Mouse (Mus musculus) liver, embryonic 16.5 days (tissue): ENCODE results near the gene Inpp4b. TPM values are rescaled to one million over a fixed set of nuclear protein-coding genes. Genes with fewer than 3 reads are reported as not detected.

Experiments used
- ATAC-seq: fragments of 200-750 bp; cut with Nextera tagmentation; 2 replicates; pipeline ENCODE4 v1.8.0; 2017; ENCODE audit warnings: low read depth, mild to moderate bottlenecking, moderate number of reproducible peaks, moderate library complexity
- H3K27ac ChIP-seq: fragments of 300-500 bp; sonication (generic); 2 replicates; pipeline ENCODE4 v1.5.1; 2014; ENCODE audit warnings: mild to moderate bottlenecking, low read length
- H3K27me3 ChIP-seq: fragments of 300-500 bp; sonication (generic); 2 replicates; pipeline ENCODE4 v1.6.1; 2014; ENCODE audit warnings: low read depth, low read length, mixed read lengths; ENCODE audit not compliant: control insufficient read depth, insufficient read depth
- H3K36me3 ChIP-seq: fragments of 300-500 bp; sonication (generic); 2 replicates; pipeline ENCODE4 v1.6.1; 2014; ENCODE audit warnings: mild to moderate bottlenecking; ENCODE audit not compliant: control insufficient read depth, insufficient read depth
- H3K4me1 ChIP-seq: fragments of 300-500 bp; sonication (generic); 2 replicates; pipeline ENCODE4 v1.6.1; 2014; ENCODE audit warnings: low read depth, low read length, mixed read lengths; ENCODE audit not compliant: control insufficient read depth
- H3K4me2 ChIP-seq: fragments of 300-500 bp; sonication (generic); 2 replicates; pipeline ENCODE4 v1.6.1; 2014; ENCODE audit warnings: low read depth, low read length, mixed read lengths
- H3K4me3 ChIP-seq: fragments of 300-500 bp; sonication (generic); 2 replicates; pipeline ENCODE4 v1.5.1; 2014; ENCODE audit warnings: low read depth, mild to moderate bottlenecking, low read length
- H3K9ac ChIP-seq: fragments of 300-500 bp; sonication (generic); 2 replicates; pipeline ENCODE4 v1.6.1; 2014; ENCODE audit warnings: low read depth, low read length
- H3K9me3 ChIP-seq: fragments of 300-500 bp; sonication (generic); replicated peaks from 2 replicates; pipeline ENCODE4 v1.6.1; 2016; ENCODE audit warnings: low read length; ENCODE audit not compliant: control insufficient read depth
- WGBS: fragments of 180-500 bp; shearing (Covaris S2); extraction: QIAGEN DNeasy Blood & Tissue Kit; methylation state at CpG from one replicate; pipeline ENCODE4 v1.1.7; 2014; ENCODE audit not compliant: insufficient replicate concordance; 5-methylcytosine and 5-hydroxymethylcytosine counted together
- polyA plus RNA-seq: library from polyadenylated mRNA; unstranded; fragments of >200 nt; fragmentation: Nextera tagmentation; extraction: Ambion mirVana; gene quantifications from 2 replicates; pipeline ENCODE4 v1.2.1, GENCODE M21; 2015

Inpp4b gene
- polyA plus RNA-seq, 1 experiment from 2014 or later = 1.5 TPM

GRCm38 (mm10) chr8:81865664-81866063 lies 523.3 kb downstream of the Inpp4b start:
- WGBS = 49% methylated on average over 3 of the region's 3 CpGs
- Histone ChIP-seq H3K9me3 (no peaks in the 10 kb centered on the region), H3K4me3 (no peak overlapping the region), H3K27ac (no peak overlapping the region), H3K4me2 (no peak overlapping the region), H3K36me3 (no peaks in the 10 kb centered on the region), H3K27me3 (no peaks in the 10 kb centered on the region), H3K9ac (no peak overlapping the region), H3K4me1 (no peaks in the 10 kb centered on the region)
- no peak for ATAC-seq

GRCm38 (mm10) chr8:81867020-81867419 lies 524.7 kb downstream of the Inpp4b start:
- no peaks in the 10 kb centered on the region for H3K27me3 ChIP-seq
- no peaks in the 10 kb centered on the region for H3K9me3 ChIP-seq
- no peak overlapping the region for H3K4me3 ChIP-seq
- no peak overlapping the region for H3K27ac ChIP-seq
- no peaks in the 10 kb centered on the region for H3K36me3 ChIP-seq
- H3K4me1 ChIP-seq = no peaks in the 10 kb centered on the region
- ATAC-seq = no peak
- 58% methylated on average over 3 of the region's 3 CpGs for WGBS
- H3K9ac ChIP-seq = no peak overlapping the region
- H3K4me2 ChIP-seq = no peak overlapping the region

- Histone ChIP-seq H3K4me2 (no peak overlapping the region), H3K9me3 (no peaks in the 10 kb centered on the region), H3K36me3 (no peaks in the 10 kb centered on the region), H3K9ac (no peak overlapping the region), H3K4me3 (no peak overlapping the region), H3K27ac (no peak overlapping the region), H3K27me3 (no peaks in the 10 kb centered on the region), H3K4me1 (no peaks in the 10 kb centered on the region)
- WGBS = 65% methylated on average over 2 of the region's 2 CpGs
- no peak for ATAC-seq
Observed at GRCm38 (mm10) chr8:81870466-81870865, 528.1 kb downstream of the Inpp4b start.

GRCm38 (mm10) chr8:81880071-81880470 lies 537.7 kb downstream of the Inpp4b start:
- no peaks in the 10 kb centered on the region for H3K9me3 ChIP-seq
- H3K4me1 ChIP-seq = no peaks in the 10 kb centered on the region
- H3K27me3 ChIP-seq = no peaks in the 10 kb centered on the region
- H3K9ac ChIP-seq = no peak overlapping the region
- ATAC-seq = no peak
- no peak overlapping the region for H3K4me3 ChIP-seq
- no peak overlapping the region for H3K4me2 ChIP-seq
- 69% methylated on average over 3 of the region's 3 CpGs for WGBS
- no peaks in the 10 kb centered on the region for H3K36me3 ChIP-seq
- no peak overlapping the region for H3K27ac ChIP-seq

- Histone ChIP-seq H3K27me3 (no peaks in the 10 kb centered on the region), H3K9me3 (no peaks in the 10 kb centered on the region), H3K36me3 (no peaks in the 10 kb centered on the region), H3K4me2 (no peak overlapping the region), H3K4me3 (no peak overlapping the region), H3K4me1 (no peaks in the 10 kb centered on the region), H3K9ac (no peak overlapping the region), H3K27ac (no peak overlapping the region)
- ATAC-seq = no peak
- WGBS = 67% methylated on average over 5 of the region's 5 CpGs
Observed at GRCm38 (mm10) chr8:81884195-81884594, 541.8 kb downstream of the Inpp4b start.

- no peaks in the 10 kb centered on the region for H3K4me1 ChIP-seq
- no peak overlapping the region for H3K9ac ChIP-seq
- no peaks in the 10 kb centered on the region for H3K36me3 ChIP-seq
- no peaks in the 10 kb centered on the region for H3K27me3 ChIP-seq
- ATAC-seq = no peak
- H3K4me3 ChIP-seq = no peak overlapping the region
- H3K27ac ChIP-seq = no peak overlapping the region
- H3K4me2 ChIP-seq = no peak overlapping the region
- H3K9me3 ChIP-seq = no peaks in the 10 kb centered on the region
Observed at GRCm38 (mm10) chr8:81888843-81889242, 546.5 kb downstream of the Inpp4b start.

GRCm38 (mm10) chr8:81893292-81893691 lies 550.9 kb downstream of the Inpp4b start:
- H3K4me3 ChIP-seq = no peak overlapping the region
- no peak overlapping the region for H3K4me2 ChIP-seq
- H3K27me3 ChIP-seq = no peaks in the 10 kb centered on the region
- no peak overlapping the region for H3K9ac ChIP-seq
- 74% methylated on average over 1 of the region's 1 CpGs for WGBS
- H3K36me3 ChIP-seq = no peaks in the 10 kb centered on the region
- H3K4me1 ChIP-seq = no peaks in the 10 kb centered on the region
- no peak for ATAC-seq
- no peak overlapping the region for H3K27ac ChIP-seq
- no peaks in the 10 kb centered on the region for H3K9me3 ChIP-seq

- Histone ChIP-seq H3K9me3 (no peaks in the 10 kb centered on the region), H3K4me1 (no peaks in the 10 kb centered on the region), H3K27ac (no peak overlapping the region), H3K27me3 (no peaks in the 10 kb centered on the region), H3K36me3 (no peaks in the 10 kb centered on the region), H3K4me3 (no peak overlapping the region), H3K9ac (no peak overlapping the region), H3K4me2 (no peak overlapping the region)
- 66% methylated on average over 5 of the region's 5 CpGs for WGBS
- ATAC-seq = no peak
Observed at GRCm38 (mm10) chr8:81946812-81947211, 604.5 kb downstream of the Inpp4b start.

- WGBS = 61% methylated on average over 2 of the region's 2 CpGs
- Histone ChIP-seq H3K36me3 (no peaks in the 10 kb centered on the region), H3K27ac (no peak overlapping the region), H3K9ac (no peak overlapping the region), H3K4me1 (no peaks in the 10 kb centered on the region), H3K9me3 (no peaks in the 10 kb centered on the region), H3K4me2 (no peak overlapping the region), H3K4me3 (no peak overlapping the region), H3K27me3 (no peaks in the 10 kb centered on the region)
- ATAC-seq = no peak
Observed at GRCm38 (mm10) chr8:81953101-81953500, 610.7 kb downstream of the Inpp4b start.
